ENCODE assay signal across 9 mouse cellular contexts in the genomic region with DNA sequence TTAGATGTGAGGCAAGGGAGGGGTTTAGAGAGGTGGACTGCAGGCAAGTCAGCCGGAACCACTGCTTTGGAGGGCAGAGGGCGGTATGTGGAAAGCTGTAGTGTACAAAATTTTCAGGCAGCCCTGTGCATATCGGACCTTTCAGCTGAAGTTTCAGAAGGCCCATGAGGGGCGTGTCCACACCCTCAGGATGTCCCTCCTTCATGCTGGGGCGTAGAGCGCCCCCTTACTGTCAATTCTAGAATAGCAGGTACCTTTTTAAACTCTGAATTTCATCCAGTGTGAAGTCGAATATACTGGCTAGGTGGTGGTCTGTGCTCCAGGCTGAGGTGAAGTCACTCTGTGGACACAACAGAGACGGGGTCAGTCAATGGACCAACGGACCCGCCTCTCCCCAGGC. TPM values are rescaled to one million over a fixed set of nuclear protein-coding genes. Genes with fewer than 3 reads are reported as not detected.
DNase-seq lines count a peak whose midpoint lies in the region; ATAC-seq and TF ChIP-seq lines count a peak whose summit lies in the region.
"Had no signal": no experiment of that assay in that cellular context is flagged by ENCODE, and none has a peak within 500 bp of the region (broad histone marks: within the 10 kb centered on the region; RNA-seq: fewer than 3 reads in every experiment).

No protein-coding gene starts in this region.

- no peak for DNase-seq in forebrain, postnatal 0 days
- DNase-seq in embryo, embryonic 11 days: peak; percentile 59
- peak; percentile 74 to 75 for DNase-seq in kidney, postnatal 36 days
- DNase-seq in natural killer cell, adult 2 months (ENCODE audit: low spot score in 2 of 2): peak; percentile 37 to 53
- no peak for DNase-seq in layer of hippocampus, postnatal 25 days (ENCODE audit: extremely low spot score in 1 of 2, low spot score in 1 of 2)
- DNase-seq in gastrocnemius, adult 8-10 months (ENCODE audit: low spot score in 2 of 2): no peak

- no peak for ATAC-seq in forebrain, postnatal 0 days
- no peak for ATAC-seq in forebrain, embryonic 12.5 days (ENCODE audit: low FRiP score)

- no peaks in the 10 kb centered on the region for H3K27me3 ChIP-seq in forebrain, postnatal 0 days (ENCODE audit: insufficient read depth, low read length)
- no peaks in the 10 kb centered on the region for H3K27me3 ChIP-seq in forebrain, embryonic 12.5 days
- H3K27me3 ChIP-seq in ES-Bruce4 (ENCODE audit: control insufficient read depth, insufficient read depth, low read length, poor library complexity, severe bottlenecking): no peaks in the 10 kb centered on the region
- H3K27me3 ChIP-seq: lung, embryonic 15.5 days had no signal

- TF ChIP-seq EP300 in ES-Bruce4 (IDR thresholded peaks at IDR 0.05; ENCODE audit: insufficient read depth, low read depth, low read length): no peak

- H3K36me3 ChIP-seq in forebrain, postnatal 0 days (ENCODE audit: insufficient read depth): no peaks in the 10 kb centered on the region
- H3K36me3 ChIP-seq in forebrain, embryonic 12.5 days (replicated peaks): peaks cover 6% of the 10 kb centered on the region; the same call in 1 of the 2 replicates
- H3K36me3 ChIP-seq in ES-Bruce4 (ENCODE audit: control insufficient read depth, insufficient read depth, low read length, poor library complexity, severe bottlenecking): no peaks in the 10 kb centered on the region; the same call in 1 of the 2 replicates
- H3K36me3 ChIP-seq: lung, embryonic 15.5 days had no signal

- no peak overlapping the region for H3K27ac ChIP-seq in forebrain, postnatal 0 days (ENCODE audit: low read depth, low read length)
- no peak overlapping the region for H3K27ac ChIP-seq in forebrain, embryonic 12.5 days
- no peak overlapping the region for H3K27ac ChIP-seq in ES-Bruce4 (ENCODE audit: insufficient read depth, low read length)
- H3K27ac ChIP-seq: lung, embryonic 15.5 days had no signal

- peak; percentile 42; the same call in 1 of the 2 replicates for TF ChIP-seq CTCF in forebrain, postnatal 0 days (IDR thresholded peaks at IDR 0.05; ENCODE audit: low read depth)
- TF ChIP-seq CTCF in ES-Bruce4 (IDR thresholded peaks at IDR 0.05; ENCODE audit: low read depth, low read length): peak; percentile 73

- no peak overlapping the region for H3K4me2 ChIP-seq in forebrain, postnatal 0 days (ENCODE audit: low read depth)
- H3K4me2 ChIP-seq in forebrain, embryonic 12.5 days: no peak overlapping the region
- H3K4me2 ChIP-seq: lung, embryonic 15.5 days had no signal

- no peaks in the 10 kb centered on the region for H3K4me1 ChIP-seq in forebrain, postnatal 0 days (ENCODE audit: insufficient read depth)
- H3K4me1 ChIP-seq in forebrain, embryonic 12.5 days: no peaks in the 10 kb centered on the region
- H3K4me1 ChIP-seq in ES-Bruce4 (ENCODE audit: control insufficient read depth, insufficient read depth, low read length): no peaks in the 10 kb centered on the region

- 20% methylated on average over 10 of the region's 10 CpGs for WGBS in forebrain, postnatal 0 days
- WGBS in forebrain, embryonic 12.5 days: 19% methylated on average over 10 of the region's 10 CpGs

- no peaks in the 10 kb centered on the region for H3K9me3 ChIP-seq in forebrain, postnatal 0 days (ENCODE audit: low read length)
- no peaks in the 10 kb centered on the region for H3K9me3 ChIP-seq in forebrain, embryonic 12.5 days
- H3K9me3 ChIP-seq in ES-Bruce4 (replicated peaks; ENCODE audit: control insufficient read depth, insufficient read depth, low read length, poor library complexity, severe bottlenecking): no peaks in the 10 kb centered on the region
- H3K9me3 ChIP-seq: lung, embryonic 15.5 days had no signal

- TF ChIP-seq POLR2A in ES-Bruce4 (IDR thresholded peaks at IDR 0.05; ENCODE audit: insufficient read depth, low read length): no peak

- no peak overlapping the region for H3K9ac ChIP-seq in forebrain, postnatal 0 days
- H3K9ac ChIP-seq in forebrain, embryonic 12.5 days: no peak overlapping the region
- no peak overlapping the region for H3K9ac ChIP-seq in ES-Bruce4 (ENCODE audit: low read depth, poor library complexity, severe bottlenecking)
- H3K9ac ChIP-seq: lung, embryonic 15.5 days had no signal

- no peak overlapping the region for H3K4me3 ChIP-seq in forebrain, postnatal 0 days (ENCODE audit: low read depth, low read length)
- H3K4me3 ChIP-seq in forebrain, embryonic 12.5 days (replicated peaks): no peak overlapping the region
- H3K4me3 ChIP-seq in ES-Bruce4 (ENCODE audit: low read depth, low read length): no peak overlapping the region
- H3K4me3 ChIP-seq: lung, embryonic 15.5 days had no signal

RNA-seq across cellular contexts. Expression of a gene that starts 16.0 kb away (rescaled TPM):
- 1.5 and 2.5 TPM in 2 replicates for total RNA-seq in forebrain, postnatal 0 days (2014; rRNA removed)
- 1.5 and 2.4 TPM in 2 replicates for polyA plus RNA-seq in forebrain, postnatal 0 days (2015; fragmentation: Nextera tagmentation; extraction: Ambion mirVana)
- 3.9 and 6.1 TPM in 2 replicates for polyA plus RNA-seq in forebrain, embryonic 12.5 days (2016; fragmentation: Nextera tagmentation; extraction: Ambion mirVana)
- 10.3 and 11.8 TPM in 2 replicates for polyA plus RNA-seq in ES-Bruce4 (2011; ENCODE audit: insufficient read depth, insufficient read length, low read depth, missing spikeins)
- 1 to 10 TPM in 1 of 2 experiments, under 1 TPM in 1; 0.76 to 1.7 TPM for total RNA-seq in layer of hippocampus, postnatal 25 days (2021)
- total RNA-seq in gastrocnemius, adult 8-10 months (2022): 1 to 10 TPM in 1 of 4 experiments, under 1 TPM in 3; 0.29 to 1.1 (median 0.46) TPM

RNA-seq across cellular contexts. Expression of a gene that starts 23.1 kb away (rescaled TPM):
- 40.5 and 43.3 TPM in 2 replicates for total RNA-seq in forebrain, postnatal 0 days (2014; rRNA removed)
- polyA plus RNA-seq in forebrain, postnatal 0 days (2015; fragmentation: Nextera tagmentation; extraction: Ambion mirVana): 84.6 and 85.2 TPM in 2 replicates
- polyA plus RNA-seq in forebrain, embryonic 12.5 days (2016; fragmentation: Nextera tagmentation; extraction: Ambion mirVana): 97.9 and 110 TPM in 2 replicates
- 63.9 and 77.6 TPM in 2 replicates for polyA plus RNA-seq in ES-Bruce4 (2011; ENCODE audit: insufficient read depth, insufficient read length, low read depth, missing spikeins)
- total RNA-seq in layer of hippocampus, postnatal 25 days (2021): 10 to 100 TPM; 40.2 to 46.1 TPM
- 10 to 100 TPM; 11.0 to 18.6 (median 15.5) TPM for total RNA-seq in gastrocnemius, adult 8-10 months (2022)

RNA-seq across cellular contexts. Expression of a gene that starts 23.6 kb away (rescaled TPM):
- total RNA-seq in forebrain, postnatal 0 days (2014; rRNA removed): 0.38 and 0.43 TPM in 2 replicates
- 0.29 and 0.39 TPM in 2 replicates for polyA plus RNA-seq in forebrain, postnatal 0 days (2015; fragmentation: Nextera tagmentation; extraction: Ambion mirVana)
- not detected in 2 replicates for polyA plus RNA-seq in forebrain, embryonic 12.5 days (2016; fragmentation: Nextera tagmentation; extraction: Ambion mirVana)
- 1.9 and 7.4 TPM in 2 replicates for polyA plus RNA-seq in ES-Bruce4 (2011; ENCODE audit: insufficient read depth, insufficient read length, low read depth, missing spikeins)
- under 1 TPM; 0.44 to 0.49 TPM for total RNA-seq in layer of hippocampus, postnatal 25 days (2021)
- total RNA-seq in gastrocnemius, adult 8-10 months (2022): under 1 TPM; 0.20 to 0.31 (median 0.22) TPM

Comparison
In these comparisons a context has a peak if more than half of its experiments do, and no peak if none do; other contexts are left out.
1. DNase-seq: peak in embryo, embryonic 11 days (single experiment), kidney, postnatal 36 days (2 of 2) and natural killer cell, adult 2 months (2 of 2); none in forebrain, postnatal 0 days (single experiment), layer of hippocampus, postnatal 25 days (0 of 2) and gastrocnemius, adult 8-10 months (0 of 2).